Mouse (Mus musculus) megakaryocyte, embryonic 14.5 days (primary cell): ENCODE measurements around the gene Rlf.

Experiments used
- FLI1 ChIP-seq: IDR thresholded peaks from 2 replicates; pipeline ENCODE4 v1.6.1; 2012; ENCODE audit warnings: low read length, inconsistent platforms, mixed read lengths
- GATA1 ChIP-seq: IDR thresholded peaks from 3 replicates; pipeline ENCODE4 v1.6.1; 2012; ENCODE audit warnings: mixed read lengths, low read length, inconsistent platforms, borderline replicate concordance

GRCm38 (mm10) chr4:121223136-121223535 lies 8.3 kb upstream of the Rlf start:
- TF ChIP-seq GATA1 (no peak), FLI1 (no peak)
